Mouse (Mus musculus) ovary, postnatal 14 days (tissue): ENCODE measurements around the gene Ivd.
A peak's percentile ranks its signal among the peaks of the same experiment; 100 is the strongest.

Experiments used
- DNase-seq: peaks from one replicate; pipeline ENCODE4 v3.0.0; 2022; ENCODE audit warnings: low spot score

Ivd gene

DNA sequence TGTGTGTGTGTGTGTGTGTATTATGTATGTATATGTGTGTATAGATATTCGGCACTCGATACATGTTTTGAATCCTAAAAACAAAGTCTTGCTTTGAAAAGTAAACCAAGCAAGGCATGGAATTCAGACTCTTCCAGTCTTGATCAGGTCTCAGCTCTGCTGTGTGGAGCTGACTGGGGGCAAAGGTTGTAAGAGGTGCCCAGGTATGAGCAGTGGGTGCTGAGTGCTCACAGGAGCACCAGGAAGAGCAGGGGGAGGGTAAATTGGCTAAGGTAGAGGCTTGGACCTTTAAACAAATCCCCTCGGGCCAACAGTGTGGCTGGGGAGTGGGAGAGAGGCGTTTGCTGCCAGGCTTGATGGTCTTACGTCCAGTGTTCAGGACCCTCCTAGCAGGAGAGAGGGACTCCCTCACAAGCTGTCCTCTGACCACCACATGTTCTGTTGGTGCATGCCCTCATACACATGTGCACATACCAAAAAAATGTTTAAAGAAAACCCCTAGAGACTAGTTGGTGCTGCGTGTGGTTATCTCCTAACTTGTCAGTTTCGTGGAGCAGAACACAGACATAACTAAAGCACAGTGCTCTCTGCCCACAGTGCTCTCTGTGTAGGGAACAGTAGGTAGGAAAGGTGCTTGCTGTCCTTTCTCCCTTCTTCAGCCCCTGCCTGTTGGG, 49.0 kb downstream of the Ivd start:
- no peak for DNase-seq

- DNase-seq, result no peak
These were observed 51.0 kb downstream of the Ivd start for GRCm38 (mm10) chr2:118912706-118913105.

DNA sequence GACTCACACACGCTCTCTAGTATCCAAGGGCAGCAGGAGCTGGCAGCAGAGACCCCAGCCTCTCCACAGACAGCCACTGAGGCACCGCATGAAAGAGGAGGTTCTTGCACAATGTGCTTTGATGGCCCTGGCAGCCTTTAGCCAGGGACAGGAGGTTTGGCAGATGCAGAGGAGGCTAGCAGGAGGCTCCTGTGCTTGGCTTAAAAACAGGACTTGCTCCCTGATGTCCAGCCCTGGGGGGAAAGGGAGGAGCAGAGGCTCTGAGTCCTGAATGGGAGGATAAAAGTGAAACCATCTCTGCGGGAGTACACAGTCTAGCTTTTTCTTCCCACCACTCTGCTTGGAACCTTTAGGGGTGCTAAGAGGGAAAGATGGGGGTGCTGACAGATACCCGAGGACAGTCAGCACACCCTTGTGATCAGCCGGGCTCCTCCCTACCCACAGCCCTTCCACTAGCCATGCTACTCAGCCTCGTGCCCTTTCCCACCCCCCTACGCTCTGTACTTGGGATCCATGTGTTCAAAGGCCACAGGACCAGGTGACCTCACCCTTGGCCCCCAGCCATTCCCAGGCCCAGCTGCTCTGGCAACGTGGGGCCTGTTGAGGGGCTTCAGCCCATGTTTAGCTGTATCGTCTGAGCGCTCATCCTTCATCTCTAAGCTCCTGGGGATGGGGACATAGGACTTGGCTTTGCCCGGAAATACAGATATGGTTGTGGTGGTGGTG, 52.0 kb downstream of the Ivd start:
- DNase-seq, result no peak

GRCm38 (mm10) chr2:118914685-118915084, 52.9 kb downstream of the Ivd start:
- DNase-seq, result no peak

GRCm38 (mm10) chr2:118916436-118916835, 54.7 kb downstream of the Ivd start:
- DNase-seq, result no peak

DNA sequence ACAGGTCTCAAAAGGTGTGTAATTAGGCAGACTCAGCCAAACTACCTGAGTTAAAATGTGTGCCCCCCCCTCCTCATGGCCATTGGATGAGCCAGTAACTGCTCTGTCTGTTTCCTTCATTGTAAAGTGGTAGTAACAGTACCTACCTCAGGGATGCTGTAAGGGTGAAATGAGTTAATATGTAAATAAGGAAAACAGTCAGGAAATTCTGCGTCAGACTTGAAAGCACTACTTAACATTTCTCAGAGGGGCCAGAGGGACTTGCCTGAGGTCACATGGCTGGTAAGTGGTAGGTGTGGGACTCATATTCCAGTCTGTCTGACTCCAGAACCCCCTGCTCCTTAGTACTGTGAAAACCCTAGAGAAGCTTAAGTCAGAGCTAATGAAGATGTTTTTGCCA, 56.8 kb downstream of the Ivd start:
- DNase-seq, result no peak

DNA sequence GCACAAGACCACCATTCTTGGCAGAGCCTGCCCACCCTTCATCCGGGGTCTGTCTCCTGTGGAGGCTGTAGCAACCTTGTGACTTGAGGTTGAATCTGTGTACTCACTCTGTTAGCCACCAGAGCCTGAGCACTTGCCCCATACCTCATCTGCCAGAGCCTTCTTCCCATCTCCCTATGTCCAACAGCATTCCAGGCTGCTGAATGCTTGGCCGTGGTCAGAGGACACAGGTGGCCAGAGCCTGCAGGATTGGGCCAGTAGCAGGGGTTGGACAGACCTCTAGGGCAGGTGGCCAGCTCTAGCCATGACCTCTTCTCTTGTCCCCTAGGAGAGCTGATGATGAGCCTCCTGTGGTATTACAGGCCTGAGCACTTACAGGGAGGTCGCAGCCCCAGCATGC, 58.7 kb downstream of the Ivd start:
- no peak for DNase-seq

GRCm38 (mm10) chr2:118925952-118926351, 64.2 kb downstream of the Ivd start:
- DNase-seq, result no peak

DNA sequence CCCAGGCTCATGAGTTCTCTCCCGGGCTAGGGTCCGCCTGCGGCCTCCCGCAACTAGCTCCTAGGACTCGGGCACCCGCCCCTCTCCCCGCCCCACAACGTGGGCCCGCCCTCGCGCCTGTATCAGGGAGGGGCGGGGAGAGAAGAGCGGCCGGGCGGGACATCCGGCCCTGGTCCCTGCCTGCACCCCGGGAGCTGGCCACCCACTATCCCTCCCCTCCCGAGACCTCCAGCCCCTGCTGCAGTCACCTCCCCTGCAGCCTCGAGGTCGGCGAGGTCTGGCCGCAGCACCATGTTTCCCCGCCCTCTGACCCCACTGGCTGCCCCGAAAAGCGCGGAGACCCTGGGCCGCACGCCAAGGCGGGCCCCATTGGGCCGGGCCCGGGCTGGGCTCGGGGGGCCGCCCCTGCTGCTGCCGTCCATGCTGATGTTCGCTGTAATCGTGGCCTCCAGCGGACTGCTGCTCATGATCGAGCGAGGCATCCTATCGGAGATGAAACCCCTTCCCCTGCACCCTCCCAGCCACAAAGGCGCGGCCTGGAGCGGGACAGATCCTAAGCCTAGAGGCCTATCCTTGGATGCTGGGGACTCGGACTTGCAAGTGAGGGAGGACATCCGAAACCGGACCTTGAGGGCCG, 64.7 kb downstream of the Ivd start, which contains the start of gene Chst14:
Chst14 (plus strand) TSS at position 136 of the 637 bp plus-strand sequence.
- peak; percentile 63 for DNase-seq

- no peak for DNase-seq
These were observed 65.4 kb downstream of the Ivd start for GRCm38 (mm10) chr2:118926998-118927739.
